Mouse (Mus musculus): ENCODE data around the gene Il1b.
A peak's percentile ranks its signal among the peaks of the same experiment; 100 is the strongest.

The Il1b gene

GRCm38 (mm10) chr2:129371039-129371438, at the start of gene Il1b:
Il1b (minus strand) TSS chr2:129371139.
- no peak for DNase-seq

GRCm38 (mm10) chr2:129419361-129419880, 48.5 kb upstream of the Il1b start:
- DNase-seq: no peak

- DNase-seq: no peak
These were observed 43.7 kb upstream of the Il1b start for GRCm38 (mm10) chr2:129414593-129414992.

GRCm38 (mm10) chr2:129413488-129413887, 42.5 kb upstream of the Il1b start:
- DNase-seq: peak in 1 of 2 experiments; percentile 19

- no peak for DNase-seq
These were observed 40.7 kb upstream of the Il1b start for GRCm38 (mm10) chr2:129411651-129412050.

GRCm38 (mm10) chr2:129410344-129410743, 39.4 kb upstream of the Il1b start:
- no peak for DNase-seq

- peak; percentile 39 to 58 for DNase-seq
These were observed 37.5 kb upstream of the Il1b start for GRCm38 (mm10) chr2:129408476-129408875.

- DNase-seq: no peak
These were observed 36.7 kb upstream of the Il1b start for GRCm38 (mm10) chr2:129407596-129407995.

- DNase-seq: no peak
These were observed 35.6 kb upstream of the Il1b start for GRCm38 (mm10) chr2:129406508-129406907.

- DNase-seq: no peak
These were observed 32.8 kb upstream of the Il1b start for GRCm38 (mm10) chr2:129403786-129404185.

GRCm38 (mm10) chr2:129402330-129402729, 31.4 kb upstream of the Il1b start:
- DNase-seq: no peak

- no peak for DNase-seq
These were observed 30.9 kb upstream of the Il1b start for GRCm38 (mm10) chr2:129401803-129402202.

- DNase-seq: no peak
These were observed 27.2 kb upstream of the Il1b start for GRCm38 (mm10) chr2:129398176-129398575.

GRCm38 (mm10) chr2:129393524-129393923, 22.6 kb upstream of the Il1b start:
- no peak for DNase-seq

GRCm38 (mm10) chr2:129390161-129390560, 19.2 kb upstream of the Il1b start:
- no peak for DNase-seq

- DNase-seq: no peak
These were observed 18.4 kb upstream of the Il1b start for GRCm38 (mm10) chr2:129389323-129389722.

- DNase-seq: no peak
These were observed 14.4 kb upstream of the Il1b start for GRCm38 (mm10) chr2:129385331-129385730.

GRCm38 (mm10) chr2:129384272-129384660, 13.3 kb upstream of the Il1b start:
- no peak for DNase-seq

GRCm38 (mm10) chr2:129383512-129384271, 12.8 kb upstream of the Il1b start:
- no peak for DNase-seq

GRCm38 (mm10) chr2:129380746-129381474, 10.0 kb upstream of the Il1b start:
- DNase-seq: no peak

GRCm38 (mm10) chr2:129380211-129380610, 9.3 kb upstream of the Il1b start:
- DNase-seq: no peak

GRCm38 (mm10) chr2:129373307-129373706, 2.4 kb upstream of the Il1b start:
- no peak for DNase-seq

- DNase-seq: no peak
These were observed 1.3 kb downstream of the Il1b start for GRCm38 (mm10) chr2:129369615-129370014.

- DNase-seq: no peak
These were observed 2.1 kb downstream of the Il1b start for GRCm38 (mm10) chr2:129368795-129369194.

Data from thymus, postnatal 36 days (tissue).